ENCODE assay signal across 9 mouse cellular contexts in the genomic region with DNA sequence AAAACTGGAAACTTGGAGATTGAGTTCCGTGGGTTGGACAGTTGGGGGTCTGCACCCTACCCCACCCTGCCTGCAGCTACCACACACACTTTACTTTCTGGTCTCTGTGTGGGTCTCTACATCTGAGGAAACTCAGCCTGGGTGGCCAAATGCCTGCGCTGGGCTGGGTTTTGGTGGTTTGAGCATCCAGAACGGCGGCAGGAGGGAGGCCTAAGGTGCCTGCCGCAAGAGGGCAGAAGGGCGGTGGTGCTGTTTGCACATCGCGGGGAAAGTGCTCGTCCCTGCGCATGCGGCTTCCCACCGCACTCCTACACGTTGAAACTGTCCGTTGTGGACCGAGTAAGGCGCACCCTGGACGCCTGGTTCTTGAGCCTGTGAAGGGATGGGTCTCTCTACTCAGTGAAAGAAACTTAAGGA. TPM values are rescaled to one million over a fixed set of nuclear protein-coding genes. Genes with fewer than 3 reads are reported as not detected.
DNase-seq lines count a peak whose midpoint lies in the region; ATAC-seq and TF ChIP-seq lines count a peak whose summit lies in the region.
"Had no signal": no experiment of that assay in that cellular context is flagged by ENCODE, and none has a peak within 500 bp of the region (broad histone marks: within the 10 kb centered on the region; RNA-seq: fewer than 3 reads in every experiment).

No protein-coding gene starts in this region.

- no peak overlapping the region; the same call in 1 of the 2 replicates for H3K27ac ChIP-seq in MEL (ENCODE audit: control insufficient read depth, low read depth, low read length)
- H3K27ac ChIP-seq in cerebellum, adult 2 months (ENCODE audit: insufficient read depth, low read length), result peak overlapping the region; percentile 83
- H3K27ac ChIP-seq in hindbrain, embryonic 12.5 days, result 0 out of 2 replicates have a peak overlapping the region, but pooled peaks have one; percentile 41
- peak overlapping the region; percentile 75 for H3K27ac ChIP-seq in lung, embryonic 16.5 days (ENCODE audit: low read length)
- H3K27ac ChIP-seq: macrophage had no signal

- peak overlapping the region; percentile 64 for H3K9ac ChIP-seq in MEL (ENCODE audit: control insufficient read depth, low read depth, low read length, poor library complexity, severe bottlenecking)
- H3K9ac ChIP-seq in hindbrain, embryonic 12.5 days, result peak overlapping the region; percentile 46
- H3K9ac ChIP-seq in lung, embryonic 16.5 days (ENCODE audit: low read length), result peak overlapping the region; percentile 70

- no peaks in the 10 kb centered on the region for H3K36me3 ChIP-seq in MEL (ENCODE audit: control insufficient read depth in 1 of 2, insufficient read depth in 2 of 2, low read length in 2 of 2)
- no peaks in the 10 kb centered on the region for H3K36me3 ChIP-seq in hindbrain, embryonic 12.5 days
- H3K36me3 ChIP-seq in lung, embryonic 16.5 days (ENCODE audit: control insufficient read depth, insufficient read depth, low read length), result no peaks in the 10 kb centered on the region

- TF ChIP-seq CTCF in MEL (IDR thresholded peaks at IDR 0.05 in 2 of 3, conservative IDR thresholded peaks at IDR 0.05 in 1 of 3; ENCODE audit: control insufficient read depth in 1 of 3, insufficient read depth in 1 of 3, low read depth in 2 of 3, low read length in 3 of 3, poor library complexity in 1 of 3, severe bottlenecking in 1 of 3), result peak; percentile 48 to 78 (median 76)
- TF ChIP-seq CTCF in cerebellum, adult 2 months (IDR thresholded peaks at IDR 0.05; ENCODE audit: borderline replicate concordance, insufficient read depth, low read depth, low read length), result peak; percentile 83

- H3K79me2 ChIP-seq in MEL (ENCODE audit: control insufficient read depth, insufficient read depth, low read length, poor library complexity), result no peaks in the 10 kb centered on the region

- no peaks in the 10 kb centered on the region; a peak in 1 of 4 replicates for H3K27me3 ChIP-seq in MEL (ENCODE audit: control insufficient read depth in 1 of 2, insufficient read depth in 2 of 2, low read length in 2 of 2)
- no peaks in the 10 kb centered on the region for H3K27me3 ChIP-seq in cerebellum, adult 2 months (ENCODE audit: control insufficient read depth, insufficient read depth, low read length)
- H3K27me3 ChIP-seq in hindbrain, embryonic 12.5 days, result no peaks in the 10 kb centered on the region; the same call in 1 of the 2 replicates
- no peaks in the 10 kb centered on the region for H3K27me3 ChIP-seq in lung, embryonic 16.5 days (ENCODE audit: control insufficient read depth, insufficient read depth, low read depth, low read length)

- TF ChIP-seq EP300 in MEL (IDR thresholded peaks at IDR 0.05; ENCODE audit: low read depth in 1 of 2, low read length in 2 of 2), result no peak

- no peaks in the 10 kb centered on the region for H3K9me3 ChIP-seq in MEL (replicated peaks; ENCODE audit: insufficient read depth, low read length)
- H3K9me3 ChIP-seq in hindbrain, embryonic 12.5 days (replicated peaks), result no peaks in the 10 kb centered on the region
- H3K9me3 ChIP-seq in lung, embryonic 16.5 days (ENCODE audit: control insufficient read depth, low read length), result no peaks in the 10 kb centered on the region

- peak; percentile 7 for TF ChIP-seq RAD21 in MEL (IDR thresholded peaks at IDR 0.05; ENCODE audit: low read depth, low read length)

- peak overlapping the region; percentile 44 to 47 for H3K4me3 ChIP-seq in MEL (ENCODE audit: control insufficient read depth in 1 of 2, insufficient read depth in 1 of 2, low read depth in 2 of 2, low read length in 2 of 2)
- peak overlapping the region; percentile 73 for H3K4me3 ChIP-seq in cerebellum, adult 2 months (replicated peaks; ENCODE audit: insufficient read depth, low read depth, low read length)
- H3K4me3 ChIP-seq in hindbrain, embryonic 12.5 days, result peak overlapping the region; percentile 34
- H3K4me3 ChIP-seq in lung, embryonic 16.5 days (ENCODE audit: low read length), result peak overlapping the region; percentile 53

- no peaks in the 10 kb centered on the region for H3K4me1 ChIP-seq in MEL (ENCODE audit: control insufficient read depth in 1 of 2, insufficient read depth in 2 of 2, low read length in 2 of 2)
- no peaks in the 10 kb centered on the region; the same call in 1 of the 2 replicates for H3K4me1 ChIP-seq in cerebellum, adult 2 months (ENCODE audit: control insufficient read depth, insufficient read depth, low read length)
- H3K4me1 ChIP-seq in hindbrain, embryonic 12.5 days, result peaks cover 19% of the 10 kb centered on the region
- H3K4me1 ChIP-seq in lung, embryonic 16.5 days (replicated peaks; ENCODE audit: control insufficient read depth, insufficient read depth, low read length), result peaks cover 28% of the 10 kb centered on the region

- peak in 1 of 2 experiments; percentile 59; a peak in 2 of 4 replicates for TF ChIP-seq POLR2A in MEL (IDR thresholded peaks at IDR 0.05; ENCODE audit: control insufficient read depth in 1 of 2, insufficient read depth in 1 of 2, low read depth in 1 of 2, low read length in 2 of 2, poor library complexity in 1 of 2)
- TF ChIP-seq POLR2A in cerebellum, adult 2 months (IDR thresholded peaks at IDR 0.05; ENCODE audit: borderline replicate concordance, insufficient read depth, low read length), result peak; percentile 54; the same call in 1 of the 2 replicates

- ATAC-seq in hindbrain, embryonic 12.5 days (ENCODE audit: low FRiP score), result peak; percentile 76
- peak; percentile 84 for ATAC-seq in lung, embryonic 16.5 days (ENCODE audit: low read depth)

- WGBS in cerebellum, adult 2 months, result 1% methylated on average over 17 of the region's 17 CpGs
- 0% methylated on average over 17 of the region's 17 CpGs for WGBS in hindbrain, embryonic 12.5 days
- WGBS in lung, embryonic 16.5 days, result 0% methylated on average over 17 of the region's 17 CpGs

- peak overlapping the region; percentile 59 for H3K4me2 ChIP-seq in hindbrain, embryonic 12.5 days (replicated peaks)
- peak overlapping the region; percentile 85 for H3K4me2 ChIP-seq in lung, embryonic 16.5 days (ENCODE audit: low read depth, low read length)

- DNase-seq in MEL (ENCODE audit: low read depth, low spot score), result peak; percentile 79
- DNase-seq in cerebellum, adult 2 months, result peak; percentile 90 to 92
- peak; percentile 68 to 75 for DNase-seq in frontal cortex, postnatal 10 days (ENCODE audit: low spot score in 2 of 2)
- peak; percentile 83 to 88 for DNase-seq in layer of hippocampus, postnatal 10 days (ENCODE audit: low spot score in 2 of 2)
- peak; percentile 84 for DNase-seq in retina, embryonic 14.5 days (ENCODE audit: low spot score)
- peak; percentile 82 for DNase-seq in thymus, postnatal 4 days

TF ChIP-seq in MEL, 35 proteins besides CTCF, POLR2A, EP300 and RAD21 (continues in another document):
- TF ChIP-seq GABPA (IDR thresholded peaks at IDR 0.05; ENCODE audit: low read depth, low read length) (no peak), MYC (IDR thresholded peaks at IDR 0.05; ENCODE audit: low read depth, low read length) (no peak), ZMIZ1 (IDR thresholded peaks at IDR 0.05; ENCODE audit: low read depth, low read length) (peak; percentile 57; the same call in 1 of the 2 replicates), UBTF (IDR thresholded peaks at IDR 0.05; ENCODE audit: borderline replicate concordance, insufficient read depth, low read depth, low read length) (no peak), ETS1 (IDR thresholded peaks at IDR 0.05; ENCODE audit: low read depth, low read length) (no peak), TAL1 (IDR thresholded peaks at IDR 0.05; ENCODE audit: low read length) (no peak), E2F4 (IDR thresholded peaks at IDR 0.05; ENCODE audit: borderline replicate concordance, low read depth, low read length) (no peak), MXI1 (IDR thresholded peaks at IDR 0.05; ENCODE audit: low read depth, low read length) (peak; percentile 38; the same call in 1 of the 2 replicates), JUND (IDR thresholded peaks at IDR 0.05; ENCODE audit: low read depth, low read length) (no peak), TCF12 (IDR thresholded peaks at IDR 0.05; ENCODE audit: low read depth, low read length) (no peak), USF2 (IDR thresholded peaks at IDR 0.05; ENCODE audit: borderline replicate concordance in 1 of 2, insufficient read depth in 1 of 2, low read depth in 1 of 2, low read length in 2 of 2) (no peak), NRF1 (IDR thresholded peaks at IDR 0.05; ENCODE audit: insufficient read depth, low read depth, low read length, poor library complexity, severe bottlenecking) (peak; percentile 77), ZNF384 (IDR thresholded peaks at IDR 0.05; ENCODE audit: low read depth, low read length) (no peak), MEF2A (IDR thresholded peaks at IDR 0.05; ENCODE audit: extremely low read depth, insufficient replicate concordance, low read depth, low read length, poor library complexity, severe bottlenecking) (no peak), MYB (IDR thresholded peaks at IDR 0.05; ENCODE audit: low read depth, low read length) (0 out of 2 replicates have a peak, but pooled peaks have one; percentile 32), POLR2AphosphoS5 (IDR thresholded peaks at IDR 0.05; ENCODE audit: borderline replicate concordance, low read depth, low read length) (no peak), NELFE (IDR thresholded peaks at IDR 0.05; ENCODE audit: low read depth, low read length) (0 out of 2 replicates have a peak, but pooled peaks have one; percentile 42), ZC3H11A (IDR thresholded peaks at IDR 0.05; ENCODE audit: low read depth, low read length) (no peak), TBP (IDR thresholded peaks at IDR 0.05; ENCODE audit: low read depth, low read length) (no peak)

RNA-seq across cellular contexts. Expression of gene Grap, which starts 32.8 kb away (rescaled TPM):
- 1.8 TPM in 2 replicates for total RNA-seq in MEL (2012; rRNA removed)
- 1 to 10 TPM in 1 of 2 experiments, not detected in 1; 2.3 TPM for polyA plus RNA-seq in MEL (2012; ENCODE audit: insufficient read depth in 1 of 2, insufficient read length in 2 of 2, low read depth in 1 of 2, low replicate concordance in 2 of 2, missing spikeins in 1 of 2)
- 4.9 and 5.4 TPM in 2 replicates for polyA plus RNA-seq in cerebellum, adult 2 months (2012; rRNA removed)
- 7.1 and 7.3 TPM in 2 replicates for polyA plus RNA-seq in hindbrain, embryonic 12.5 days (2016; fragmentation: Nextera tagmentation; extraction: Ambion mirVana)
- total RNA-seq in layer of hippocampus, postnatal 10 days (2021), result 10 to 100 TPM in 1 of 2 experiments, 1 to 10 TPM in 1; 9.6 to 10.4 TPM
- 43.1 and 49.9 TPM in 2 replicates for polyA plus RNA-seq in lung, embryonic 16.5 days (2015; fragmentation: Nextera tagmentation; extraction: Ambion mirVana)

RNA-seq across cellular contexts. Expression of gene Epn2, which starts 40.8 kb away (rescaled TPM):
- total RNA-seq in MEL (2012; rRNA removed), result 8.6 and 8.8 TPM in 2 replicates
- 10 to 100 TPM in 1 of 2 experiments, not detected in 1; 12.5 TPM for polyA plus RNA-seq in MEL (2012; ENCODE audit: insufficient read depth in 1 of 2, insufficient read length in 2 of 2, low read depth in 1 of 2, low replicate concordance in 2 of 2, missing spikeins in 1 of 2)
- polyA plus RNA-seq in cerebellum, adult 2 months (2012; rRNA removed), result 123 and 132 TPM in 2 replicates
- polyA plus RNA-seq in hindbrain, embryonic 12.5 days (2016; fragmentation: Nextera tagmentation; extraction: Ambion mirVana), result 42.4 and 44.3 TPM in 2 replicates
- 100 to 1,000 TPM; 129 to 132 TPM for total RNA-seq in layer of hippocampus, postnatal 10 days (2021)
- 24.4 and 28.7 TPM in 2 replicates for polyA plus RNA-seq in lung, embryonic 16.5 days (2015; fragmentation: Nextera tagmentation; extraction: Ambion mirVana)
